Mouse (Mus musculus) heart, postnatal 0 days (tissue): ENCODE data around the gene Smim13.

ENCODE experiments used
- CTCF ChIP-seq: IDR thresholded peaks from 2 replicates; pipeline ENCODE4 v1.5.1; 2016; ENCODE audit warnings: antibody characterized with exemption, control low read depth, low read depth
- EP300 ChIP-seq: IDR thresholded peaks from 2 replicates; pipeline ENCODE4 v1.6.1; 2016; ENCODE audit warnings: antibody characterized with exemption, low read depth

DNA sequence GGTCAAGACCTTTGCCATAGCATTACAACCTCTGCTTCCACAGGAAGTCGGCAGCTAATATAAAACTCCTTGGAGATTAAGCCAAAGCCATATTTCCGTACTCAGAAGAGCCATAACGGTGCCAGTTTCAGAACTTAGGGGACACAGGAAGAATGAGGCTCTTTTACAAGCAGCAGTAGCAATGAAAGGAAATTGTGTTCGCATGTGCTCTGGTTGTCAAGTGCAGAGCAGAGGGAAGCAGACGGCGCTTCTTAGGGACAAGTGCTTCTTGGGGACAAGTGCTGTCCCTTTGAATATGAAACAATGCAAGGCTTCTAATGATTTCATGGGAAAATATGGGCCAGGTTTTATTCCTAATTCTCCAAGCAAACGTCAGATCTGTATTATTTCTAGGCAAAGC lies 46.4 kb upstream of the Smim13 start:
- TF ChIP-seq CTCF, result no peak
- TF ChIP-seq EP300, result no peak
